Mouse (Mus musculus): ENCODE measurements around the gene Slc44a5.

DNA sequence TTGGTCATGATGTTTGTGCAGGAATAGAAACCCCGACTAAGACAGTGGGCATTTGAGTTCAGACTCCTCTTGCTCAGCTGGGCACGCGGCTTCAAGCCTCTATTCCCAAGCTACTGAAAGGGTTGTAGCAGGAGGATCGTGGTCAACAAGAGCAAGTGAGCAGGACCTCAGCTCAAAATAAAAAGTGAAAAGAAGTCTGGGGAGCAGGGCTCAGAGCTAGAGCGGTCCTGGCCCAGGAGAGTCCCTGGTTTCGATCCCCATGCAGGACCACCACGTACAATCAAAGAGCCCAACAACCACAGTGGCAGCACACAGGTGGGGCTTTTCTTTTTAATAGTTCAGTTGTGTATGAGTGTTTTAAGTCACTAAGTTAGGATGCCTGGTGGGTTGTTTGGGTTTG, 201.5 kb downstream of the Slc44a5 start:
- TF ChIP-seq POLR2A (IDR thresholded peaks at IDR 0.05; ENCODE audit: control insufficient read depth, low read depth, low read length), result no peak
- TF ChIP-seq CTCF (IDR thresholded peaks at IDR 0.05; ENCODE audit: control insufficient read depth, insufficient read depth, insufficient replicate concordance, low read depth, low read length), result no peak
